Mouse (Mus musculus) heart, postnatal 0 days (tissue): Measurements from ENCODE around the gene Gm11569.
"Not testable (repeated sequence)": the region's sequence is repeated elsewhere in the genome, so short reads cannot be mapped to it uniquely, and the experiment has no call there.

Source experiments
- CTCF ChIP-seq: IDR thresholded peaks from 2 replicates; pipeline ENCODE4 v1.5.1; 2016; ENCODE audit warnings: antibody characterized with exemption, control low read depth, low read depth
- EP300 ChIP-seq: IDR thresholded peaks from 2 replicates; pipeline ENCODE4 v1.6.1; 2016; ENCODE audit warnings: antibody characterized with exemption, low read depth

GRCm38 (mm10) chr11:99772813-99773212 lies 25.9 kb downstream of the Gm11569 start, which contains the start of gene Gm11595:
- TF ChIP-seq CTCF, EP300: not testable (repeated sequence)
